Mouse (Mus musculus) left cerebral cortex, adult 9 months (tissue): ENCODE results near the gene Myo1a.

Experiments
- DNase-seq, 2 experiments: peaks; one replicate each; pipeline ENCODE4 v3.0.0; 2022; ENCODE audit warnings: low spot score in 2 of 2

Gene Myo1a

GRCm38 (mm10) chr10:127728437-127728836 is 23.5 kb downstream of the Myo1a start:
- peak in 1 of 2 experiments; percentile 40 for DNase-seq

- no peak for DNase-seq
Observed at GRCm38 (mm10) chr10:127730285-127730932, 25.4 kb downstream of the Myo1a start.

GRCm38 (mm10) chr10:127730933-127731310 is 26.0 kb downstream of the Myo1a start:
- DNase-seq: no peak

- no peak for DNase-seq
Observed at GRCm38 (mm10) chr10:127731397-127731796, 26.4 kb downstream of the Myo1a start.

GRCm38 (mm10) chr10:127734434-127734833 is 29.5 kb downstream of the Myo1a start:
- DNase-seq: no peak

GRCm38 (mm10) chr10:127736266-127736665 is 31.3 kb downstream of the Myo1a start:
- no peak for DNase-seq

GRCm38 (mm10) chr10:127736916-127737315 is 31.9 kb downstream of the Myo1a start:
- DNase-seq: no peak

GRCm38 (mm10) chr10:127737552-127737951 is 32.6 kb downstream of the Myo1a start:
- no peak for DNase-seq

GRCm38 (mm10) chr10:127738151-127738882 is 33.3 kb downstream of the Myo1a start:
- DNase-seq: no peak

GRCm38 (mm10) chr10:127739083-127739660 is 34.2 kb downstream of the Myo1a start, which contains the start of gene Zbtb39:
Zbtb39 (plus strand) TSS chr10:127739538.
- DNase-seq: peak in 1 of 2 experiments; percentile 58

- DNase-seq: no peak
Observed at GRCm38 (mm10) chr10:127739661-127740161, 34.7 kb downstream of the Myo1a start.

- DNase-seq: no peak
Observed at GRCm38 (mm10) chr10:127744661-127745060, 39.7 kb downstream of the Myo1a start.

- no peak for DNase-seq
Observed at GRCm38 (mm10) chr10:127745886-127746285, 40.9 kb downstream of the Myo1a start.

GRCm38 (mm10) chr10:127747254-127747653 is 42.3 kb downstream of the Myo1a start:
- DNase-seq: no peak

GRCm38 (mm10) chr10:127748847-127749612 is 44.1 kb downstream of the Myo1a start:
- no peak for DNase-seq

- no peak for DNase-seq
Observed at GRCm38 (mm10) chr10:127750136-127750777, 45.3 kb downstream of the Myo1a start.

GRCm38 (mm10) chr10:127751548-127751947 is 46.6 kb downstream of the Myo1a start, which contains the start of gene Gpr182:
Gpr182 (minus strand) TSS chr10:127751732.
- DNase-seq: no peak

- no peak for DNase-seq
Observed at GRCm38 (mm10) chr10:127754566-127755166, 49.7 kb downstream of the Myo1a start.

- no peak for DNase-seq
Observed at GRCm38 (mm10) chr10:127755246-127755645, 50.3 kb downstream of the Myo1a start.

- DNase-seq: no peak
Observed at GRCm38 (mm10) chr10:127755770-127756468, 50.9 kb downstream of the Myo1a start.
